Mouse (Mus musculus) CH12.LX (cell line): ENCODE results near the gene Lgr4.

Experiments
- CHD1 ChIP-seq: IDR thresholded peaks from 2 replicates; pipeline ENCODE4 v1.6.1; 2012; ENCODE audit warnings: low read depth, low read length, improper control_type of control experiment, inconsistent platforms
- CTCF ChIP-seq, 2 experiments: IDR thresholded peaks in 1 of 2; conservative IDR thresholded peaks in 1 of 2; 2 replicates each; pipeline ENCODE4 v1.5.1; 2011 to 2012; ENCODE audit warnings: low read depth in 2 of 2, low read length in 2 of 2, improper control_type of control experiment in 1 of 2, inconsistent platforms in 1 of 2, mild to moderate bottlenecking in 1 of 2, moderate library complexity in 1 of 2
- E2F4 ChIP-seq: IDR thresholded peaks from 2 replicates; pipeline ENCODE4 v1.6.1; 2011; ENCODE audit warnings: low read depth, low read length, improper control_type of control experiment; ENCODE audit not compliant: insufficient replicate concordance
- ETS1 ChIP-seq: conservative IDR thresholded peaks from 2 replicates; pipeline ENCODE4 v1.6.1; 2012; ENCODE audit warnings: low read depth, mild to moderate bottlenecking, inconsistent platforms, low read length, improper control_type of control experiment, moderate library complexity
- NELFE ChIP-seq: IDR thresholded peaks from 2 replicates; pipeline ENCODE4 v1.6.1; 2011; ENCODE audit warnings: low read depth, low read length, improper control_type of control experiment
- POLR2A ChIP-seq: IDR thresholded peaks from 2 replicates; pipeline ENCODE4 v1.6.1; 2011; ENCODE audit warnings: low read depth, mild to moderate bottlenecking, improper control_type of control experiment, low read length

- no peak for TF ChIP-seq CTCF (conservative IDR thresholded peaks at IDR 0.05 in 1 of 2, IDR thresholded peaks at IDR 0.05 in 1 of 2; ENCODE audit: low read depth in 2 of 2, low read length in 2 of 2)
- TF ChIP-seq CHD1 = no peak
- TF ChIP-seq ETS1 = no peak
- TF ChIP-seq POLR2A = no peak
- TF ChIP-seq NELFE = no peak
- TF ChIP-seq E2F4 = no peak
Observed at GRCm38 (mm10) chr2:110005596-110006239, 88.3 kb downstream of the Lgr4 start.
